Comparison of ENCODE assay signal across 8 mouse cellular contexts in genomic region chr13:56197473-56198266, GRCm38 (mm10). TPM values are rescaled to one million over a fixed set of nuclear protein-coding genes. Genes with fewer than 3 reads are reported as not detected.
DNase-seq lines count a peak whose midpoint lies in the region; ATAC-seq and TF ChIP-seq lines count a peak whose summit lies in the region.

No protein-coding gene starts in this region.

- H3K27me3 ChIP-seq in liver, postnatal 0 days (ENCODE audit: insufficient read depth, low read length): 0 out of 2 replicates have a peak, but pooled peaks cover 4% of the 10 kb centered on the region

- intact Hi-C loops in heart, postnatal 10 days (cut with DNase I): loop anchor here (1.0 kb wide), 2 partner anchors 69 to 232 kb away; no protein-coding TSS in a partner anchor

- H3K36me3 ChIP-seq in liver, postnatal 0 days (replicated peaks; ENCODE audit: insufficient read depth, low read length): no peaks in the 10 kb centered on the region

- DNase-seq in CD8-positive naive resting alpha-beta T cell, adult 2 months (ENCODE audit: low read depth in 2 of 2, low spot score in 2 of 2): peak; percentile 82 to 88
- DNase-seq in brain, embryonic 14.5 days (ENCODE audit: low read depth): peak; percentile 98
- peak; percentile 89 to 94 for DNase-seq in heart, postnatal 10 days
- DNase-seq in kidney, postnatal 4 days: peak; percentile 90 to 91
- peak; percentile 89 for DNase-seq in liver, postnatal 0 days
- DNase-seq in testis, postnatal 14 days (ENCODE audit: low spot score): peak; percentile 84

- TF ChIP-seq CTCF in brain, embryonic 14.5 days (IDR thresholded peaks at IDR 0.05; ENCODE audit: borderline replicate concordance, extremely low read depth, insufficient read depth, insufficient read length): peak; percentile 100
- peak; percentile 99 for TF ChIP-seq CTCF in liver, postnatal 0 days (IDR thresholded peaks at IDR 0.05; ENCODE audit: low read depth)

- no peak overlapping the region for H3K27ac ChIP-seq in liver, postnatal 0 days (ENCODE audit: low read depth)

- no peak overlapping the region for H3K9ac ChIP-seq in liver, postnatal 0 days (replicated peaks)

- no peaks in the 10 kb centered on the region for H3K9me3 ChIP-seq in liver, postnatal 0 days (ENCODE audit: low read length)

- peak; percentile 81 for ATAC-seq in erythroid progenitor cell, adult 5-6 weeks (replicated peaks; ENCODE audit: low FRiP score, poor library complexity, severe bottlenecking)
- ATAC-seq in liver, postnatal 0 days: peak; percentile 88
- peak; percentile 90 for ATAC-seq in neutrophil, adult 5-6 weeks (ENCODE audit: extremely low read depth, insufficient number of reproducible peaks, low FRiP score, poor library complexity, severe bottlenecking)

- H3K4me2 ChIP-seq in liver, postnatal 0 days (ENCODE audit: low read depth, low read length): peak overlapping the region; percentile 60

- H3K4me3 ChIP-seq in liver, postnatal 0 days (ENCODE audit: low read depth, low read length): peak overlapping the region; percentile 9; the same call in 1 of the 2 replicates

- 13% methylated on average over 15 of the region's 15 CpGs for WGBS in liver, postnatal 0 days (ENCODE audit: insufficient replicate concordance)

- peaks cover 5% of the 10 kb centered on the region for H3K4me1 ChIP-seq in liver, postnatal 0 days (ENCODE audit: insufficient read depth)

- no peak for TF ChIP-seq EP300 in liver, postnatal 0 days (IDR thresholded peaks at IDR 0.05; ENCODE audit: low read depth)

- TF ChIP-seq POLR2A in brain, embryonic 14.5 days (IDR thresholded peaks at IDR 0.05; ENCODE audit: borderline replicate concordance, extremely low read depth, insufficient read depth, insufficient read length, poor library complexity, severe bottlenecking): no peak

RNA-seq across cellular contexts. Expression of gene Tifab, which starts 19.0 kb away (rescaled TPM):
- polyA plus RNA-seq in brain, embryonic 14.5 days (2012; rRNA removed): 0.37 and 0.70 TPM in 2 replicates
- 9.2 and 11.9 TPM in 2 replicates for total RNA-seq in erythroid progenitor cell, adult 5-6 weeks (2015; ENCODE audit: low replicate concordance)
- total RNA-seq in erythroid progenitor cell, adult 5-6 weeks (2017; ENCODE audit: low replicate concordance): 3.1 and 10.2 TPM in 2 replicates
- 1 to 10 TPM in 1 of 2 experiments, under 1 TPM in 1; 0.69 to 1.2 TPM for total RNA-seq in heart, postnatal 10 days (2021)
- polyA plus RNA-seq in liver, postnatal 0 days (2015; fragmentation: Nextera tagmentation; extraction: Ambion mirVana): 6.8 and 8.2 TPM in 2 replicates
- 5.2 and 7.1 TPM in 2 replicates for total RNA-seq in neutrophil, adult 5-6 weeks (2017)

RNA-seq across cellular contexts. Expression of gene Neurog1, which starts 54.3 kb away (rescaled TPM):
- 10.1 and 17.1 TPM in 2 replicates for polyA plus RNA-seq in brain, embryonic 14.5 days (2012; rRNA removed)
- total RNA-seq in erythroid progenitor cell, adult 5-6 weeks (2015; ENCODE audit: low replicate concordance): not detected in 2 replicates
- total RNA-seq in erythroid progenitor cell, adult 5-6 weeks (2017; ENCODE audit: low replicate concordance): not detected in 2 replicates
- not detected for total RNA-seq in heart, postnatal 10 days (2021)
- not detected in 2 replicates for polyA plus RNA-seq in liver, postnatal 0 days (2015; fragmentation: Nextera tagmentation; extraction: Ambion mirVana)
- total RNA-seq in neutrophil, adult 5-6 weeks (2017): not detected in 2 replicates
